Mouse (Mus musculus) embryonic fibroblast, embryonic 13.5 days (primary cell): ENCODE results near the gene Prkar1b. TPM values are rescaled to one million over a fixed set of nuclear protein-coding genes. Genes with fewer than 3 reads are reported as not detected.
A peak's percentile ranks its signal among the peaks of the same experiment; 100 is the strongest.

ENCODE experiments used
- H3K27ac ChIP-seq: 2 replicates; pipeline ENCODE4 v1.5.1; 2012; ENCODE audit warnings: low read length, control low read depth, inconsistent platforms; ENCODE audit not compliant: insufficient read depth
- H3K4me1 ChIP-seq: 2 replicates; pipeline ENCODE4 v1.6.1; 2011; ENCODE audit warnings: low read length; ENCODE audit not compliant: control insufficient read depth, insufficient read depth
- H3K4me3 ChIP-seq: 2 replicates; pipeline ENCODE4 v1.5.1; 2011; ENCODE audit warnings: mild to moderate bottlenecking, control low read depth, low read length; ENCODE audit not compliant: insufficient read depth
- CTCF ChIP-seq: IDR thresholded peaks from 2 replicates; pipeline ENCODE4 v1.5.1; 2011; ENCODE audit warnings: mild to moderate bottlenecking, control low read depth, low read length, moderate library complexity, borderline replicate concordance; ENCODE audit not compliant: insufficient read depth
- POLR2A ChIP-seq: IDR thresholded peaks from 2 replicates; pipeline ENCODE4 v1.6.1; 2011; ENCODE audit warnings: low read depth, mild to moderate bottlenecking, control low read depth, low read length, moderate library complexity
- polyA plus RNA-seq: library from polyadenylated mRNA; stranded (reverse); fragments of >200 nt; gene quantifications from 2 replicates; pipeline ENCODE4 v1.2.4, GENCODE M21; 2011; ENCODE audit warnings: low read depth; ENCODE audit not compliant: missing spikeins, insufficient read length

Prkar1b gene
- polyA plus RNA-seq, 1 experiment, result 20.4 TPM

- H3K27ac ChIP-seq, result no peak overlapping the region
- TF ChIP-seq POLR2A (no peak), CTCF (no peak)
- H3K4me3 ChIP-seq, result no peak overlapping the region
- H3K4me1 ChIP-seq, result no peaks in the 10 kb centered on the region
These were observed 58.1 kb downstream of the Prkar1b start for GRCm38 (mm10) chr5:139091713-139092112.

GRCm38 (mm10) chr5:139090162-139090561, 59.6 kb downstream of the Prkar1b start:
- H3K4me3 ChIP-seq, result no peak overlapping the region
- no peak overlapping the region for H3K27ac ChIP-seq
- TF ChIP-seq POLR2A (no peak), CTCF (no peak)
- H3K4me1 ChIP-seq, result no peaks in the 10 kb centered on the region

DNA sequence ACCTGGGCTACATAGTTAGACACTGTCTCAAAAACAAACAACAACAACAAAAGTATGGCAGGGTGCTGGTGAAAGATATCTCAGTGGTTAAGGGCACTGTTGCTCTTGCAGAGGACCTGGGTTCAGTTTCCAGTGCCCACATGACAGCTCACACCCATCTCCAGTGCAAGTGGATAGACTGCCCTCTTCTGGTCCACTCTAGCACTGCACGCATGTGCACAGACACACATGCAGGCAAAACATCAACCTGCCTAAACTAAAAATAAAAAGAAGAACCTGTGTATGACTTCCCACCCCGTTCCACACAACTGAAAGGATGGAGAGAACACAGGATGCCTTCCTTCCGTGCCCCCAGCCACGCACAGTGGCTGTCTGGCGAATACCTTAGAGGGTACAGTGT, 61.6 kb downstream of the Prkar1b start:
- Histone ChIP-seq H3K27ac (no peak overlapping the region), H3K4me1 (0 out of 2 replicates have a peak, but pooled peaks cover 3% of the 10 kb centered on the region), H3K4me3 (no peak overlapping the region)
- TF ChIP-seq CTCF (peak; percentile 31; the same call in 1 of the 2 replicates), POLR2A (no peak)

DNA sequence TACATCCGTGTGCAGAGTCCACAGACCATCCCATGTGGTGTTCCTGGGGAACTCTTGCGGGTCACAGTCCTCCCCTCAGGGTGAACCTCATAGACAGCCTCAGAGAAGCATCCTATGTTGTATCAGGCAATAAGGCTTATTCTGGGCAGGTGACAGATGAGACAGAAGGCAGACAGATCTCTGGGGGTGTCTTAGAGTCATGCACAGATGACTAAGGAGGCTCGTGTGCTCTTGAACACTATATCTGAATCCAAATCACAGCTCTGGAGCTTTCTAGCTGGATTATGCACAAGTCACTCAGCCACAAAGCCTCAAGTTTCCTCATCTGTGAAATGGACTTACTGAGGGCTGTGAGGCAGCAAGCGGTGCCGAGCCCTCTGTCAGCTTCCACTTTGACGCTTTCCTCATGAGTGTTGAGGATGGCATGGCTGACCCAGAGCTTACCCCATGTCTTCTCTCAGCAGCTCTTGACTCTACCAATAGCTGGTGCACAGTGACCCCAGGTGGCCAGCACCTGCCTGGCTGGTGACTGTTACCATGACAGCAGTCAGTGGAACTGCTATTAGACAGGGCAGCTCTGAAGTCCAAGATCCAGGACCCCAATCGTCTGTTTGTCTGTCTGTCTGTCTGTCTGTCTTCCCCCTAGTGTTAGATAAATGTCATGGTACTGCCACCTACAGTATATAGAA, 64.8 kb downstream of the Prkar1b start:
- Histone ChIP-seq H3K27ac (no peak overlapping the region), H3K4me1 (peaks cover 3% of the 10 kb centered on the region; the same call in 1 of the 2 replicates), H3K4me3 (no peak overlapping the region)
- peak; percentile 70; the same call in 1 of the 2 replicates for TF ChIP-seq CTCF
- no peak for TF ChIP-seq POLR2A

- Histone ChIP-seq H3K27ac (no peak overlapping the region), H3K4me1 (peaks cover 3% of the 10 kb centered on the region; the same call in 1 of the 2 replicates), H3K4me3 (no peak overlapping the region)
- no peak for TF ChIP-seq CTCF
- TF ChIP-seq POLR2A, result no peak
These were observed 65.5 kb downstream of the Prkar1b start for GRCm38 (mm10) chr5:139084302-139084701.

GRCm38 (mm10) chr5:139083841-139084240, 66.0 kb downstream of the Prkar1b start:
- Histone ChIP-seq H3K4me1 (peaks cover 3% of the 10 kb centered on the region; the same call in 1 of the 2 replicates), H3K27ac (no peak overlapping the region), H3K4me3 (no peak overlapping the region)
- no peak for TF ChIP-seq CTCF
- no peak for TF ChIP-seq POLR2A

- no peak overlapping the region for H3K27ac ChIP-seq
- H3K4me3 ChIP-seq, result no peak overlapping the region
- H3K4me1 ChIP-seq, result peaks cover 3% of the 10 kb centered on the region; the same call in 1 of the 2 replicates
- no peak for TF ChIP-seq POLR2A
- no peak for TF ChIP-seq CTCF
These were observed 68.4 kb downstream of the Prkar1b start for GRCm38 (mm10) chr5:139081370-139081769.

DNA sequence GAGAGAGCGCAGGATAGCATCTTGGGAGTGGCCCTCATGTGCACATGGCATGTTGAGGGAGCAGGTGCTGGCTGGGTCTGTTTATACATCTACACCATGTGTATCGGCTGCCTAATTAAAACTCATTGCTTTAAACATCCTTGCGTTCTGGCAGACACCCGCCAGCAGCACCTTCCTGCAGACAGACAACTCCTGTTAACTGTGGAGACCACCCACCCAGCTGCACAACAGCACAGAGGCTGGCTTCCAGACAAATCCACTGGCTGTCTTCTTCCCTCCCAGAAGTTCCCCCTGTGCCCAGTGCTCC, 71.7 kb downstream of the Prkar1b start:
- no peaks in the 10 kb centered on the region; the same call in 1 of the 2 replicates for H3K4me1 ChIP-seq
- H3K4me3 ChIP-seq, result no peak overlapping the region
- H3K27ac ChIP-seq, result no peak overlapping the region
- TF ChIP-seq CTCF, result no peak
- TF ChIP-seq POLR2A, result no peak

DNA sequence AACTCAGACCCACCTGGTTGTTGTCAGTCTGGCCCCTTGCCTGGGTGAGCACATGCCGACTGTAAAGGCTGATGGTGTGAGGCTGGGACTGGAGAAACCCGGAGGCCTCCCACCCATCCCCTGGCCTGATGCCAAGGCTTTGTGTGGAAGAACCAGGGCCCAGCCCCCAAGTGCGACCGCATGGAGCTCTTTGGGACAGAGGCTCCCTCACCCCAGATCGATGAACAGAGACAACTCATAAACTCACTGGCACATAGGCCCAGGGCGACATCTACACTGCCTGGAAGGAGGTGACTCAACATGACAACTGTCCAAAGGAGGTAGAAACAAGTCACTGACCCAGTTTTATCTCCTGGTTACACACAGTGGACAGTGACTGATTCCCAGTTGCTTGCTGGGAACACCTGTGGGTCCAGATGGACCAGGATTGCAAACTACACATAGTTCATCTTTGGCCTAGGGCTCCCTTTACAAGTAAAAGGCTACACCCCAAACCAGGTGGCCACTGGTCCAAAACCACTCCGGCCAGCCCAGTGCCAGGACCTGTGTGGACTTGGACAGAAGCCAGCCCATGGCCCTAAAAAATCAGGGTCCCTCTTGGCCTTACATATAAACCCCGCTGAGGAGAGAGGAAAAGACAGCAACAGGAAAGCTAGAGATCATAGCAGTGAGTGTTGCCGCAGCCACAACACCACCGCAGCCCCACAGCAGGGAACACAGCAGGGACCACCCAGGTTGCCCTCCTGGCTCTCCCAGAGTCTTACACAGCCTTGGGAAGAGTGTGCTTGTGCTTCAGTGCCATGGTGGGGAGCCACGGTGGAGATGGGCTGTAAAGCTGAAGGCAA, 72.3 kb downstream of the Prkar1b start:
- H3K27ac ChIP-seq, result no peak overlapping the region
- H3K4me3 ChIP-seq, result no peak overlapping the region
- TF ChIP-seq POLR2A (no peak), CTCF (no peak)
- no peaks in the 10 kb centered on the region; the same call in 1 of the 2 replicates for H3K4me1 ChIP-seq

- H3K4me1 ChIP-seq, result no peaks in the 10 kb centered on the region; the same call in 1 of the 2 replicates
- no peak for TF ChIP-seq CTCF
- TF ChIP-seq POLR2A, result no peak
- H3K4me3 ChIP-seq, result no peak overlapping the region
- H3K27ac ChIP-seq, result no peak overlapping the region
These were observed 73.4 kb downstream of the Prkar1b start for GRCm38 (mm10) chr5:139076450-139076849.
